Mouse (Mus musculus) erythroblast, embryonic 14.5 days (primary cell): ENCODE data around the gene Ttll2. TPM values are rescaled to one million over a fixed set of nuclear protein-coding genes. Genes with fewer than 3 reads are reported as not detected.
"Not testable (repeated sequence)": the region's sequence is repeated elsewhere in the genome, so short reads cannot be mapped to it uniquely, and the experiment has no call there.

Experiments used
- H3K27me3 ChIP-seq: 2 replicates; pipeline ENCODE4 v1.6.1; 2012; ENCODE audit warnings: inconsistent platforms; ENCODE audit not compliant: control insufficient read depth
- H3K36me3 ChIP-seq: 2 replicates; pipeline ENCODE4 v1.6.1; 2012; ENCODE audit warnings: mild to moderate bottlenecking, inconsistent platforms; ENCODE audit not compliant: control insufficient read depth
- H3K4me1 ChIP-seq: 2 replicates; pipeline ENCODE4 v1.6.1; 2012; ENCODE audit warnings: inconsistent platforms; ENCODE audit not compliant: control insufficient read depth
- H3K4me3 ChIP-seq: replicated peaks from 2 replicates; pipeline ENCODE3; 2012; ENCODE audit warnings: moderate library complexity, mild to moderate bottlenecking, inconsistent platforms
- H3K9me3 ChIP-seq: 2 replicates; pipeline ENCODE4 v1.6.1; 2012; ENCODE audit warnings: low read length, inconsistent platforms, mixed read lengths; ENCODE audit not compliant: control insufficient read depth
- polyA plus RNA-seq: library from polyadenylated mRNA; stranded (reverse); fragments of >175 nt; gene quantifications from 2 replicates; pipeline ENCODE4 v1.2.3, GENCODE M21; 2012

Ttll2 gene
- polyA plus RNA-seq, 1 experiment: not detected

DNA sequence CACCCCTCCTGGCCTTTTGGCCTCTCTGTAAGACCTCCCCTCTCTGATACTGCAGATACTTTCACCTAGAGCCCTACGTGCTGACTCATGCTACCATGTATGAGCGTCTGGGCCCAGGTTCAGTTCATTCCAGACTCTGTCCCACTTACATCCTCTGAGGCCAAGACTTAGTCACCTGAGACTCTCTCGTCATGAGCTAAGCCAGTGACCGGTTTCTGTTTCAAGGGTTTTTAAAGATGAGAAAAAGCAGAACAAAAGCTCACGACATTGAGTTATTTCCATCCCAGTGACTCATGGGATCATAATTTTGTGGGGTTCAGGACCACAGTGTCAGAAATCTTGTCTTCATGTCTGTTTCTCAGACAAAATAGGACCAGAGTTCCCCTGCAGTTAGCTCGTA, 32.7 kb downstream of the Ttll2 start:
- H3K4me1 ChIP-seq, H3K27me3 ChIP-seq, H3K9me3 ChIP-seq: not testable (repeated sequence)

DNA sequence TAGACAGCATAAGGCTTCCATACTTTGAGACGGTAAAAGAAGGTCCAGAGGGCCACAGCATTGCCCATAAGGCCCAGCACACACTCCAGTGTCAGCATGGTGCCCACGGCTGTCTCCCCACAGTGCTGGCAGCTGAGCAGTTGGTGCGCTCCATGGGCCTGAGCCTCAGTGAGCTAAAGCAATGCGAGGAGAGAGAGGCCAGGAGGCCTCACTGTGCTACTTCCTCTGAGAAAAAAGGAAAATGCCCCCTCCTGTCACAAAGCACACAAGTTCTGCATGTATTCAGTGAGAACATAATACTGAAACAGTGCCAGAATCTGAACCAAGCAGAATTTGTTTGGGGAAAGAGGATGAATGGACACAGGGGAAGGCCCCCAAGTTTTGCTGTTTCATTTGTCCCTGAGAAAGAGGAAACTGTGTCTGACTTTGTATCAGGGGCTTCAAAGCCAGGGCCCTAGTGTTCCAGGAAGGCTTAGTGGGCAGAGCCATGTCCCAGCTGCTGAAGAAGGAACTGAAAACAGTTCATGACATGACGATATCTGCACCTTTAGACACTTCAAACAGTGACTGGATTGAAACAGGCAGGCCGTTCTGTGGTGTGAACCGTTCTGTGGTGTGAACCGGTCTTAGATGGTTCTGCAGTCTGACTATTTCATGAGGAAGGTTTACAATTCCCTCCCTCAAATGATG, 36.7 kb downstream of the Ttll2 start:
- not testable (repeated sequence) for H3K9me3 ChIP-seq

More for the DNA sequence above, 32.7 kb downstream of the Ttll2 start:
- H3K36me3 ChIP-seq, H3K4me3 ChIP-seq: not testable (repeated sequence)

DNA sequence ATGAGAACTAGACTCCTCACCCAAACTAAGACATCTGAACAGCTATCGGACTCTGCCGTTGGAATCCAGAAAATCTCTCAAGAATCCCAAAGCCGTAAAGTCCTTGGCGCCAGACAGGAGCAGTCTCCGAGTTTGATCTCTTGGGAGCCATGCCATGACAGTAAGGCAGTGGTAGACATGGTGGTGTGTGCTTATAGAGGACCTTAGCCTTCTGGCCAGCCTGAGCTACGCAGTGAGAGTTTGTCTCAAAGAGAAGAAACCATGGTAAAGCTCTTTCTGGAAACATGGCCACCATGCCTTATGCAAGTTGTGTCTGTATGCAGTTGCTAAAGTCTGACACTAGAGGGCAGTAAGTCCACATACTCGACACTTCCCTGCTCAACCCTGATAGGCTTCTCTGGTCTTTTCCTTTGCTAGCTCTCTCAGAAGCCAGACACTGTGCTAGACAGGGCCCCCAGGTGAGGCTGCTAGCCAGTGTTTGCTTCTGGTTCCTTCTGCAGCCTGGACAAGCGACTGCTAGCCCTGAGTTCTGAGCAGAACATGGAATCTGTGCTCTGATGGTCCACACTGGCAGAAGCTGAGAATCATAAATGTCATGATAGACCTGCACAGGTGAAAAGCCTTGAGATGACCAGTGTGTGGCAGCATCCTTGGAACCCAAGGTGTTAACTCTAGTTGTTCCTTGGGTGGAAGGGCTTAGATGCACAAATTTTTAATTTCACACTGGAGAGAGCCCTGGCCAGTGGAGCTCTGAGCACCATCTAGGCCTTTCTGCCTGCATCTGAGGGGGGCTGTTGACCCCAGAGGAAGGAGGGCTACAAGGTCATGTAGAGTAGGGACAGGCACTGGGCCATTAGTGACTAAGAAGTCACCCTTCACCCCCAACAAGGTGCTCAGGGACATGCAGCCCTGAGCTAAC, 46.0 kb downstream of the Ttll2 start:
- H3K9me3 ChIP-seq, H3K27me3 ChIP-seq, H3K36me3 ChIP-seq, H3K4me1 ChIP-seq, H3K4me3 ChIP-seq: not testable (repeated sequence)

More for the DNA sequence above, 36.7 kb downstream of the Ttll2 start:
- not testable (repeated sequence) for H3K36me3 ChIP-seq, H3K4me3 ChIP-seq, H3K4me1 ChIP-seq, H3K27me3 ChIP-seq

Other genes starting within 250 kb of the Ttll2 start
- gene Rps6ka2, start 182.6 kb downstream of the Ttll2 start, polyA plus RNA-seq: 0.03 TPM in 1 of 2 replicates, not detected in the other
- not detected in 2 replicates for gene Tcp10a, start 28.1 kb downstream of the Ttll2 start, polyA plus RNA-seq
- gene Gm49630, start 19.3 kb upstream of the Ttll2 start, polyA plus RNA-seq: not detected in 2 replicates
- not detected in 2 replicates for gene Unc93a2, start 32.8 kb upstream of the Ttll2 start, polyA plus RNA-seq